Mouse (Mus musculus): ENCODE measurements around the gene Rasgrp2. TPM values are rescaled to one million over a fixed set of nuclear protein-coding genes. Genes with fewer than 3 reads are reported as not detected.

Rasgrp2 gene
- total and polyA plus RNA-seq, 2 experiments from 2014 or later, result 150 to 170 TPM

- no peaks in the 10 kb centered on the region for H3K36me3 ChIP-seq (ENCODE audit: insufficient read depth)
- no peak overlapping the region for H3K4me3 ChIP-seq (ENCODE audit: low read depth, low read length)
- no peak for TF ChIP-seq CTCF (IDR thresholded peaks at IDR 0.05; ENCODE audit: low read depth)
- 88% methylated on average over 22 of the region's 22 CpGs for WGBS
- H3K9ac ChIP-seq, result 0 out of 2 replicates have a peak overlapping the region, but pooled peaks have one; percentile 73
- no peak overlapping the region for H3K27ac ChIP-seq (ENCODE audit: low read depth, low read length)
- H3K4me1 ChIP-seq (ENCODE audit: insufficient read depth), result peaks cover 9% of the 10 kb centered on the region; the same call in 1 of the 2 replicates
- ATAC-seq (no peak), DNase-seq (no peak)
- H3K9me3 ChIP-seq (ENCODE audit: low read length), result no peaks in the 10 kb centered on the region
- no peaks in the 10 kb centered on the region for H3K27me3 ChIP-seq (ENCODE audit: insufficient read depth, low read length)
- H3K4me2 ChIP-seq (ENCODE audit: low read depth), result 0 out of 2 replicates have a peak overlapping the region, but pooled peaks have one; percentile 98
Observed at GRCm38 (mm10) chr19:6397582-6398249, 1.4 kb upstream of the Rasgrp2 start.

GRCm38 (mm10) chr19:6398447-6399284, 474 bp upstream of the Rasgrp2 start:
- Histone ChIP-seq H3K4me3 (ENCODE audit: low read depth, low read length) (peak overlapping the region; percentile 51), H3K36me3 (ENCODE audit: insufficient read depth) (no peaks in the 10 kb centered on the region), H3K9ac (peak overlapping the region; percentile 73), H3K4me1 (ENCODE audit: insufficient read depth) (peaks cover 9% of the 10 kb centered on the region; the same call in 1 of the 2 replicates), H3K4me2 (ENCODE audit: low read depth) (peak overlapping the region; percentile 98), H3K9me3 (ENCODE audit: low read length) (no peaks in the 10 kb centered on the region), H3K27me3 (ENCODE audit: insufficient read depth, low read length) (no peaks in the 10 kb centered on the region), H3K27ac (ENCODE audit: low read depth, low read length) (peak overlapping the region; percentile 88)
- TF ChIP-seq CTCF (IDR thresholded peaks at IDR 0.05; ENCODE audit: low read depth), result no peak
- ATAC-seq, result peak; percentile 65
- WGBS, result 2% methylated on average over 39 of the region's 39 CpGs
- peak; percentile 81 for DNase-seq

- Histone ChIP-seq H3K9me3 (ENCODE audit: low read length) (no peaks in the 10 kb centered on the region), H3K36me3 (ENCODE audit: insufficient read depth) (no peaks in the 10 kb centered on the region), H3K4me1 (ENCODE audit: insufficient read depth) (peaks cover 9% of the 10 kb centered on the region; the same call in 1 of the 2 replicates), H3K27me3 (ENCODE audit: insufficient read depth, low read length) (no peaks in the 10 kb centered on the region), H3K9ac (peak overlapping the region; percentile 73), H3K4me3 (ENCODE audit: low read depth, low read length) (peak overlapping the region; percentile 51), H3K27ac (ENCODE audit: low read depth, low read length) (peak overlapping the region; percentile 88), H3K4me2 (ENCODE audit: low read depth) (peak overlapping the region; percentile 98)
- DNase-seq, result peak; percentile 65
- TF ChIP-seq CTCF (IDR thresholded peaks at IDR 0.05; ENCODE audit: low read depth), result peak; percentile 40
- ATAC-seq, result peak; percentile 53
- 2% methylated on average over 29 of the region's 29 CpGs for WGBS
Observed at GRCm38 (mm10) chr19:6400096-6401086, 1.3 kb downstream of the Rasgrp2 start.

GRCm38 (mm10) chr19:6401131-6401815, 2.1 kb downstream of the Rasgrp2 start:
- H3K9ac ChIP-seq, result peak overlapping the region; percentile 73
- peaks cover 9% of the 10 kb centered on the region; the same call in 1 of the 2 replicates for H3K4me1 ChIP-seq (ENCODE audit: insufficient read depth)
- peak; percentile 5; the same call in 1 of the 2 replicates for ATAC-seq
- DNase-seq, result peak; percentile 68
- no peaks in the 10 kb centered on the region for H3K36me3 ChIP-seq (ENCODE audit: insufficient read depth)
- peak overlapping the region; percentile 51 for H3K4me3 ChIP-seq (ENCODE audit: low read depth, low read length)
- H3K4me2 ChIP-seq (ENCODE audit: low read depth), result peak overlapping the region; percentile 98
- H3K27me3 ChIP-seq (ENCODE audit: insufficient read depth, low read length), result no peaks in the 10 kb centered on the region
- under 1% methylated on average over 30 of the region's 32 CpGs for WGBS
- H3K27ac ChIP-seq (ENCODE audit: low read depth, low read length), result no peak overlapping the region
- no peaks in the 10 kb centered on the region for H3K9me3 ChIP-seq (ENCODE audit: low read length)
- TF ChIP-seq CTCF (IDR thresholded peaks at IDR 0.05; ENCODE audit: low read depth), result peak; percentile 84

GRCm38 (mm10) chr19:6401951-6402350, 2.8 kb downstream of the Rasgrp2 start:
- 21% methylated on average over 9 of the region's 9 CpGs for WGBS
- TF ChIP-seq CTCF (IDR thresholded peaks at IDR 0.05; ENCODE audit: low read depth), result no peak
- Histone ChIP-seq H3K4me3 (ENCODE audit: low read depth, low read length) (peak overlapping the region; percentile 51), H3K4me1 (ENCODE audit: insufficient read depth) (peaks cover 9% of the 10 kb centered on the region; the same call in 1 of the 2 replicates), H3K27ac (ENCODE audit: low read depth, low read length) (no peak overlapping the region), H3K4me2 (ENCODE audit: low read depth) (peak overlapping the region; percentile 98), H3K36me3 (ENCODE audit: insufficient read depth) (no peaks in the 10 kb centered on the region), H3K9ac (peak overlapping the region; percentile 73; the same call in 1 of the 2 replicates), H3K9me3 (ENCODE audit: low read length) (no peaks in the 10 kb centered on the region), H3K27me3 (ENCODE audit: insufficient read depth, low read length) (no peaks in the 10 kb centered on the region)
- ATAC-seq, result no peak
- no peak for DNase-seq

Measured in forebrain, postnatal 0 days (tissue).